9 mouse cellular contexts compared by ENCODE assay signal in genomic region chr14:25489336-25490078, GRCm38 (mm10). TPM values are rescaled to one million over a fixed set of nuclear protein-coding genes. Genes with fewer than 3 reads are reported as not detected.
DNase-seq lines count a peak whose midpoint lies in the region; ATAC-seq lines count a peak whose summit lies in the region.
"Had no signal": no experiment of that assay in that cellular context is flagged by ENCODE, and none has a peak within 500 bp of the region (broad histone marks: within the 10 kb centered on the region; RNA-seq: fewer than 3 reads in every experiment).

No protein-coding gene starts in this region.

- WGBS in lung, embryonic 16.5 days: 61% methylated on average over 6 of the region's 6 CpGs
- 65% methylated on average over 6 of the region's 6 CpGs for WGBS in kidney, embryonic 15.5 days
- WGBS in neural tube, embryonic 15.5 days: 64% methylated on average over 6 of the region's 6 CpGs

- H3K9ac ChIP-seq in lung, embryonic 16.5 days (ENCODE audit: low read length): no peak overlapping the region
- no peak overlapping the region for H3K9ac ChIP-seq in kidney, embryonic 15.5 days
- no peak overlapping the region for H3K9ac ChIP-seq in neural tube, embryonic 15.5 days (replicated peaks)

- no peaks in the 10 kb centered on the region for H3K27me3 ChIP-seq in lung, embryonic 16.5 days (ENCODE audit: control insufficient read depth, insufficient read depth, low read depth, low read length)
- H3K27me3 ChIP-seq in kidney, embryonic 15.5 days: no peaks in the 10 kb centered on the region
- H3K27me3 ChIP-seq in neural tube, embryonic 15.5 days (replicated peaks): no peaks in the 10 kb centered on the region

- peak; percentile 50; the same call in 1 of the 2 replicates for ATAC-seq in lung, embryonic 16.5 days (ENCODE audit: low read depth)
- 0 out of 2 replicates have a peak, but pooled peaks have one; percentile 52 for ATAC-seq in kidney, embryonic 15.5 days (replicated peaks; ENCODE audit: low FRiP score)
- no peak for ATAC-seq in neural tube, embryonic 15.5 days (ENCODE audit: low FRiP score)

- no peak overlapping the region for H3K4me2 ChIP-seq in lung, embryonic 16.5 days (ENCODE audit: low read depth, low read length)
- no peak overlapping the region for H3K4me2 ChIP-seq in kidney, embryonic 15.5 days
- H3K4me2 ChIP-seq in neural tube, embryonic 15.5 days: no peak overlapping the region

- H3K36me3 ChIP-seq in lung, embryonic 16.5 days (ENCODE audit: control insufficient read depth, insufficient read depth, low read length): no peaks in the 10 kb centered on the region
- H3K36me3 ChIP-seq in kidney, embryonic 15.5 days: no peaks in the 10 kb centered on the region
- no peaks in the 10 kb centered on the region for H3K36me3 ChIP-seq in neural tube, embryonic 15.5 days

- DNase-seq in lung, postnatal 14 days: no peak
- peak; percentile 82 for DNase-seq in cerebellum, adult 9-11 months
- DNase-seq in left cerebral cortex, adult 18-20 months (ENCODE audit: low spot score in 2 of 2): no peak
- DNase-seq in frontal cortex, postnatal 10 days (ENCODE audit: low spot score in 2 of 2): no peak
- no peak for DNase-seq in frontal cortex, postnatal 36 days (ENCODE audit: low spot score in 2 of 2)
- DNase-seq: thymus, postnatal 36 days had no signal

- no peaks in the 10 kb centered on the region for H3K9me3 ChIP-seq in lung, embryonic 16.5 days (ENCODE audit: control insufficient read depth, low read length)
- H3K9me3 ChIP-seq in kidney, embryonic 15.5 days (replicated peaks): no peaks in the 10 kb centered on the region
- H3K9me3 ChIP-seq in neural tube, embryonic 15.5 days (replicated peaks): no peaks in the 10 kb centered on the region

- H3K4me3 ChIP-seq in lung, embryonic 16.5 days (ENCODE audit: low read length): no peak overlapping the region
- H3K4me3 ChIP-seq in kidney, embryonic 15.5 days (replicated peaks): no peak overlapping the region
- no peak overlapping the region for H3K4me3 ChIP-seq in neural tube, embryonic 15.5 days (replicated peaks)

- H3K4me1 ChIP-seq in lung, embryonic 16.5 days (replicated peaks; ENCODE audit: control insufficient read depth, insufficient read depth, low read length): peaks cover 56% of the 10 kb centered on the region
- H3K4me1 ChIP-seq in kidney, embryonic 15.5 days: peaks cover 99% of the 10 kb centered on the region
- H3K4me1 ChIP-seq in neural tube, embryonic 15.5 days: peaks cover 96% of the 10 kb centered on the region

- H3K27ac ChIP-seq in lung, embryonic 16.5 days (ENCODE audit: low read length): no peak overlapping the region
- 0 out of 2 replicates have a peak overlapping the region, but pooled peaks have one; percentile 0 for H3K27ac ChIP-seq in kidney, embryonic 15.5 days
- H3K27ac ChIP-seq in neural tube, embryonic 15.5 days (replicated peaks): 0 out of 2 replicates have a peak overlapping the region, but pooled peaks have one; percentile 37

RNA-seq across cellular contexts. Expression of gene Zmiz1, which starts 30.5 kb away (rescaled TPM):
- 20.4 and 22.4 TPM in 2 replicates for polyA plus RNA-seq in lung, embryonic 16.5 days (2015; fragmentation: Nextera tagmentation; extraction: Ambion mirVana)
- polyA plus RNA-seq in kidney, embryonic 15.5 days (2015; fragmentation: Nextera tagmentation; extraction: Ambion mirVana): 41.8 and 47.3 TPM in 2 replicates
- polyA plus RNA-seq in neural tube, embryonic 15.5 days (2015; fragmentation: Nextera tagmentation; extraction: Ambion mirVana): 51.1 and 54.7 TPM in 2 replicates
- 100 to 1,000 TPM in 1 of 2 experiments, 10 to 100 TPM in 1; 89.2 to 100 TPM for total RNA-seq in left cerebral cortex, adult 18-20 months (2021)
